Mouse (Mus musculus): Measurements from ENCODE around the gene BC048562. TPM values are rescaled to one million over a fixed set of nuclear protein-coding genes. Genes with fewer than 3 reads are reported as not detected.

The BC048562 gene
- polyA plus RNA-seq, 1 experiment from 2014 or later: not detected

DNA sequence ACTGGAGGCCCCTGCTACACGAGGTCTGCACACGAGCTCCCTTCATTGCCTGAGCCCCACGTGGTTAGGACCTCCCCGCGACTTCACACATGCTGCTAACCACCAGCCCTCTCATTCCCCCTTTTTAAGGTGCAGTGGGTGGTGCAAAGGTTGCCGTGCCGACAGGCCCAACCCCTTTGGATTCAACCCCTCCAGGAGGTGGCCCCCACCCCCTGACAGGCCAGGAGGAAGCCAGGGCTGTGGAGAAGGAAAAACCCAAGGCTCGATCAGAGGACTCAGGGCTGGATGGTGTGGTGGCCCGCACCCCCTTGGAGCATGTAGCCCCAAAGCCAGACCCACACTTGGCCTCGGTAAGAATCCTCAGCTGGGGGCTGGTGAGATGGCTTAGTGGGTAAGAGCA, 58.6 kb downstream of the BC048562 start:
- no peak for ATAC-seq (ENCODE audit: low FRiP score)
- H3K27me3 ChIP-seq: no peaks in the 10 kb centered on the region
- H3K4me3 ChIP-seq: no peak overlapping the region
- H3K9ac ChIP-seq: no peak overlapping the region
- H3K4me2 ChIP-seq: no peak overlapping the region
- H3K4me1 ChIP-seq (replicated peaks): peaks cover 22% of the 10 kb centered on the region
- peaks cover 80% of the 10 kb centered on the region for H3K36me3 ChIP-seq
- no peaks in the 10 kb centered on the region for H3K9me3 ChIP-seq
- 87% methylated on average over 10 of the region's 10 CpGs for WGBS
- H3K27ac ChIP-seq: no peak overlapping the region

Other genes with a start within 250 kb of the BC048562 start
- gene Bsn, start 246.1 kb upstream of the BC048562 start, polyA plus RNA-seq (2015; fragmentation: Nextera tagmentation; extraction: Ambion mirVana): 8.3 and 8.7 TPM in 2 replicates
- 55.5 and 60.4 TPM in 2 replicates for gene Dag1, start 172.5 kb upstream of the BC048562 start, polyA plus RNA-seq (2015; fragmentation: Nextera tagmentation; extraction: Ambion mirVana)
- gene Nicn1, start 146.1 kb upstream of the BC048562 start, polyA plus RNA-seq (2015; fragmentation: Nextera tagmentation; extraction: Ambion mirVana): 135 and 143 TPM in 2 replicates
- 32.1 and 33.3 TPM in 2 replicates for gene Amt, start 139.6 kb upstream of the BC048562 start, polyA plus RNA-seq (2015; fragmentation: Nextera tagmentation; extraction: Ambion mirVana)
- 279 and 287 TPM in 2 replicates for gene Rhoa, start 130.4 kb upstream of the BC048562 start, polyA plus RNA-seq (2015; fragmentation: Nextera tagmentation; extraction: Ambion mirVana)
- gene Tcta, start 130.3 kb upstream of the BC048562 start, polyA plus RNA-seq (2015; fragmentation: Nextera tagmentation; extraction: Ambion mirVana): 55.0 and 63.3 TPM in 2 replicates
- 503 and 518 TPM in 2 replicates for gene Gpx1, start 97.6 kb upstream of the BC048562 start, polyA plus RNA-seq (2015; fragmentation: Nextera tagmentation; extraction: Ambion mirVana)
- gene Usp4, start 88.6 kb upstream of the BC048562 start, polyA plus RNA-seq (2015; fragmentation: Nextera tagmentation; extraction: Ambion mirVana): 125 and 141 TPM in 2 replicates
- 1.7 and 2.3 TPM in 2 replicates for gene 1700102P08Rik, start 43.7 kb upstream of the BC048562 start, polyA plus RNA-seq (2015; fragmentation: Nextera tagmentation; extraction: Ambion mirVana)
- 1.0 and 1.2 TPM in 2 replicates for gene Ccdc36, start 8.0 kb upstream of the BC048562 start, polyA plus RNA-seq (2015; fragmentation: Nextera tagmentation; extraction: Ambion mirVana)
- gene Ccdc71, start 24.0 kb downstream of the BC048562 start, polyA plus RNA-seq (2015; fragmentation: Nextera tagmentation; extraction: Ambion mirVana): 58.0 and 59.4 TPM in 2 replicates
- gene Klhdc8b, start 25.1 kb downstream of the BC048562 start, polyA plus RNA-seq (2015; fragmentation: Nextera tagmentation; extraction: Ambion mirVana): 66.4 and 69.1 TPM in 2 replicates
- 20.9 and 21.6 TPM in 2 replicates for gene Lamb2, start 43.3 kb downstream of the BC048562 start, polyA plus RNA-seq (2015; fragmentation: Nextera tagmentation; extraction: Ambion mirVana)
- 71.9 and 74.1 TPM in 2 replicates for gene Usp19, start 54.1 kb downstream of the BC048562 start, polyA plus RNA-seq (2015; fragmentation: Nextera tagmentation; extraction: Ambion mirVana)
- gene Qars, start 71.2 kb downstream of the BC048562 start, polyA plus RNA-seq (2015; fragmentation: Nextera tagmentation; extraction: Ambion mirVana): 71.5 and 77.8 TPM in 2 replicates
- gene Qrich1, start 80.3 kb downstream of the BC048562 start, polyA plus RNA-seq (2015; fragmentation: Nextera tagmentation; extraction: Ambion mirVana): 131 and 140 TPM in 2 replicates
- 104 and 111 TPM in 2 replicates for gene Impdh2, start 123.8 kb downstream of the BC048562 start, polyA plus RNA-seq (2015; fragmentation: Nextera tagmentation; extraction: Ambion mirVana)
- gene Ndufaf3, start 131.0 kb downstream of the BC048562 start, polyA plus RNA-seq (2015; fragmentation: Nextera tagmentation; extraction: Ambion mirVana): 74.0 and 82.1 TPM in 2 replicates
- gene Dalrd3, start 133.4 kb downstream of the BC048562 start, polyA plus RNA-seq (2015; fragmentation: Nextera tagmentation; extraction: Ambion mirVana): 285 and 314 TPM in 2 replicates
- 280 and 317 TPM in 2 replicates for gene Wdr6, start 142.3 kb downstream of the BC048562 start, polyA plus RNA-seq (2015; fragmentation: Nextera tagmentation; extraction: Ambion mirVana)
- 25.6 and 31.4 TPM in 2 replicates for gene P4htm, start 161.2 kb downstream of the BC048562 start, polyA plus RNA-seq (2015; fragmentation: Nextera tagmentation; extraction: Ambion mirVana)
- 47.3 and 52.9 TPM in 2 replicates for gene Arih2, start 212.9 kb downstream of the BC048562 start, polyA plus RNA-seq (2015; fragmentation: Nextera tagmentation; extraction: Ambion mirVana)
- 45.0 and 45.5 TPM in 2 replicates for gene Slc25a20, start 225.6 kb downstream of the BC048562 start, polyA plus RNA-seq (2015; fragmentation: Nextera tagmentation; extraction: Ambion mirVana)

Measured in hindbrain, embryonic 13.5 days (tissue).